Mouse (Mus musculus): ENCODE data around the gene Ccdc191. TPM values are rescaled to one million over a fixed set of nuclear protein-coding genes. Genes with fewer than 3 reads are reported as not detected.

Ccdc191 gene
- total and polyA plus RNA-seq, 3 experiments = 1.5 to 3.6 (median 2.7) TPM

DNA sequence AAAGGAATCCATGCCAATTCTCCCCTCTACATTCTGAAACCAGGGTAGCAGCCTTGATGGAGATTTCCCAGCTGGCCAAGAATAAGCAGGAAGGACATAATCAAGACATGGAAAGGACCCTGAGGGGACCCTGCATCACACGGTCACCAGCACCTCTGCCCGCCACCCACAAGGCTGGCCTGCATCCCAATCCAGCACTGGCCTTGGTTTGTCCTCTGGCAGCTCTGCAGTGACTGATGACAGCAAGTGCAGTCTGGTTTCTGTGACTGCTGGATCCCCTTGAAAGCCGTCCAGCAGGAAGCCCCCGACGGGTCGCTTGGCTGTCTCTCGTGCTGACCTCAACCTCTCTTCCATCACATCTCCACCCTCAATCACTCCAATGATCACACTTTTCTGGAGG lies 18.2 kb upstream of the Ccdc191 start:
- TF ChIP-seq CTCF (IDR thresholded peaks at IDR 0.05) = no peak
- no peak for TF ChIP-seq POLR2A (IDR thresholded peaks at IDR 0.05; ENCODE audit: insufficient read depth, low read depth, low read length)
- no peak for TF ChIP-seq EP300 (IDR thresholded peaks at IDR 0.05; ENCODE audit: insufficient read depth, low read depth, low read length)
- no peak overlapping the region for H3K27ac ChIP-seq

GRCm38 (mm10) chr16:43879769-43880168 lies 9.8 kb upstream of the Ccdc191 start:
- Histone ChIP-seq H3K79me2 (replicated peaks; ENCODE audit: control insufficient read depth, insufficient read depth, low read length) (no peaks in the 10 kb centered on the region), H3K4me3 (no peak overlapping the region), H3K27me3 (ENCODE audit: control insufficient read depth, insufficient read depth, low read length) (no peaks in the 10 kb centered on the region), H3K27ac (no peak overlapping the region), H3K4me1 (ENCODE audit: control insufficient read depth, insufficient read depth, low read length) (no peaks in the 10 kb centered on the region), H3K9ac (ENCODE audit: low read depth, low read length) (no peak overlapping the region), H3K36me3 (ENCODE audit: control insufficient read depth, insufficient read depth, low read length) (no peaks in the 10 kb centered on the region)
- no peak for DNase-seq
- TF ChIP-seq CTCF (IDR thresholded peaks at IDR 0.05) = no peak
- no peak for TF ChIP-seq EP300 (IDR thresholded peaks at IDR 0.05; ENCODE audit: insufficient read depth, low read depth, low read length)
- TF ChIP-seq POLR2A (IDR thresholded peaks at IDR 0.05; ENCODE audit: insufficient read depth, low read depth, low read length) = no peak
- 90% methylated on average over 6 of the region's 6 CpGs for WGBS
- intact Hi-C loops (cut with DNase I) = no loop called here

More for the DNA sequence above, 18.2 kb upstream of the Ccdc191 start:
- DNase-seq = peak; percentile 27 to 29
- no peaks in the 10 kb centered on the region for H3K4me1 ChIP-seq (ENCODE audit: control insufficient read depth, insufficient read depth, low read length)
- WGBS = 45% methylated on average over 7 of the region's 7 CpGs
- H3K36me3 ChIP-seq (ENCODE audit: control insufficient read depth, insufficient read depth, low read length) = peaks cover 2% of the 10 kb centered on the region; the same call in 1 of the 2 replicates
- no peaks in the 10 kb centered on the region for H3K79me2 ChIP-seq (replicated peaks; ENCODE audit: control insufficient read depth, insufficient read depth, low read length)
- H3K27me3 ChIP-seq (ENCODE audit: control insufficient read depth, insufficient read depth, low read length) = no peaks in the 10 kb centered on the region
- intact Hi-C loops (cut with DNase I) = no loop called here
- no peak overlapping the region for H3K4me3 ChIP-seq
- H3K9ac ChIP-seq (ENCODE audit: low read depth, low read length) = no peak overlapping the region

DNA sequence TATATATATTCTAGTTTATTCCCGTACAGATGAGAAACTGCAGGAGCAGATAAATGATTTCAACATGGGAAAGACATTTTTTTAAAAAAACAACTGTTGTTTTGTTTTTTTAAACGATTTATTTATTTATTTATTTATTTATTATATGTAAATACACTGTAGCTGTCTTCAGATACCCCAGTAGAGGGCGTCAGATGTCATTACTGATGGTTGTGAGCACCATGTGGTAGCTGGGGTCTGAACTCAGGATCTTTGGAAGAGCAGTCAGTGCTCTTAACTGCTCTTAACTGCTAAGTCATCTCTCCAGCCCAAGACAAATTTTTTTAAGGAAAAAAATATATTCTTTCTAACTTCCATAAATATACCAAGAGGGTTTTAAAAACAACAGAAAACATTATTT lies 8.0 kb upstream of the Ccdc191 start:
- Histone ChIP-seq H3K4me1 (ENCODE audit: control insufficient read depth, insufficient read depth, low read length) (no peaks in the 10 kb centered on the region), H3K36me3 (ENCODE audit: control insufficient read depth, insufficient read depth, low read length) (no peaks in the 10 kb centered on the region), H3K27ac (no peak overlapping the region), H3K9ac (ENCODE audit: low read depth, low read length) (no peak overlapping the region), H3K79me2 (replicated peaks; ENCODE audit: control insufficient read depth, insufficient read depth, low read length) (no peaks in the 10 kb centered on the region; the same call in 1 of the 2 replicates), H3K4me3 (no peak overlapping the region), H3K27me3 (ENCODE audit: control insufficient read depth, insufficient read depth, low read length) (no peaks in the 10 kb centered on the region)
- WGBS = 68% methylated on average over 3 of the region's 3 CpGs
- intact Hi-C loops (cut with DNase I) = no loop called here
- TF ChIP-seq POLR2A (IDR thresholded peaks at IDR 0.05; ENCODE audit: insufficient read depth, low read depth, low read length) (no peak), CTCF (IDR thresholded peaks at IDR 0.05) (peak; percentile 45)
- DNase-seq = no peak

GRCm38 (mm10) chr16:43882329-43882728 lies 7.3 kb upstream of the Ccdc191 start:
- Histone ChIP-seq H3K36me3 (ENCODE audit: control insufficient read depth, insufficient read depth, low read length) (no peaks in the 10 kb centered on the region), H3K9ac (ENCODE audit: low read depth, low read length) (no peak overlapping the region), H3K4me1 (ENCODE audit: control insufficient read depth, insufficient read depth, low read length) (no peaks in the 10 kb centered on the region), H3K27ac (no peak overlapping the region), H3K27me3 (ENCODE audit: control insufficient read depth, insufficient read depth, low read length) (no peaks in the 10 kb centered on the region), H3K79me2 (replicated peaks; ENCODE audit: control insufficient read depth, insufficient read depth, low read length) (no peaks in the 10 kb centered on the region; the same call in 1 of the 2 replicates), H3K4me3 (no peak overlapping the region)
- TF ChIP-seq EP300 (IDR thresholded peaks at IDR 0.05; ENCODE audit: insufficient read depth, low read depth, low read length) (no peak), CTCF (IDR thresholded peaks at IDR 0.05) (no peak), POLR2A (IDR thresholded peaks at IDR 0.05; ENCODE audit: insufficient read depth, low read depth, low read length) (no peak)
- WGBS = 95% methylated on average over 2 of the region's 2 CpGs
- intact Hi-C loops (cut with DNase I) = no loop called here
- DNase-seq = no peak

DNA sequence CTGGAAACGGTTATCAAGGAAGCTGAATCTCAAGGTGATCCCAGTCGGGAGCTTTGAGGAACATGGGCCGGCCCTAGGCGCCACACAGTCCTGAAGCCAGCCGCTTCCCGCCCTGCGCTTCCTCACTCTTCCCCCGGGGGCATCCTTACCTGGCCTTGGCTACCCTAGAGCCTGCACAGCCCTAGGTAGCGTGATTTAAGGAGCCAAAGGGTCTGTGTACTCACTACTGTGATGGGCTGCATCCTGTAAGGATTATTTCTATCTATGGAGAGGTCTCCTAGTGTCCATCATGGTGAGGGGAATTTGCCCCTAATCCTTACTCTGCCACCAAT lies 371 bp downstream of the Ccdc191 start:
- peak overlapping the region; percentile 87 for H3K9ac ChIP-seq (ENCODE audit: low read depth, low read length)
- peak overlapping the region; percentile 87 for H3K27ac ChIP-seq
- intact Hi-C loops (cut with DNase I) = loop anchor here (5.0 kb wide), 1 partner anchor 247 kb away; the partner anchor contains the start of genes Atp6v1a and Naa50
- WGBS = 0% methylated on average over 9 of the region's 9 CpGs
- peaks cover 4% of the 10 kb centered on the region; the same call in 1 of the 2 replicates for H3K36me3 ChIP-seq (ENCODE audit: control insufficient read depth, insufficient read depth, low read length)
- no peaks in the 10 kb centered on the region; the same call in none of the 2 replicates for H3K79me2 ChIP-seq (replicated peaks; ENCODE audit: control insufficient read depth, insufficient read depth, low read length)
- TF ChIP-seq POLR2A (IDR thresholded peaks at IDR 0.05; ENCODE audit: insufficient read depth, low read depth, low read length) (no peak), CTCF (IDR thresholded peaks at IDR 0.05) (peak; percentile 79)
- peak overlapping the region; percentile 86 for H3K4me3 ChIP-seq
- no peaks in the 10 kb centered on the region for H3K27me3 ChIP-seq (ENCODE audit: control insufficient read depth, insufficient read depth, low read length)
- H3K4me1 ChIP-seq (ENCODE audit: control insufficient read depth, insufficient read depth, low read length) = peaks cover 2% of the 10 kb centered on the region
- DNase-seq = no peak

DNA sequence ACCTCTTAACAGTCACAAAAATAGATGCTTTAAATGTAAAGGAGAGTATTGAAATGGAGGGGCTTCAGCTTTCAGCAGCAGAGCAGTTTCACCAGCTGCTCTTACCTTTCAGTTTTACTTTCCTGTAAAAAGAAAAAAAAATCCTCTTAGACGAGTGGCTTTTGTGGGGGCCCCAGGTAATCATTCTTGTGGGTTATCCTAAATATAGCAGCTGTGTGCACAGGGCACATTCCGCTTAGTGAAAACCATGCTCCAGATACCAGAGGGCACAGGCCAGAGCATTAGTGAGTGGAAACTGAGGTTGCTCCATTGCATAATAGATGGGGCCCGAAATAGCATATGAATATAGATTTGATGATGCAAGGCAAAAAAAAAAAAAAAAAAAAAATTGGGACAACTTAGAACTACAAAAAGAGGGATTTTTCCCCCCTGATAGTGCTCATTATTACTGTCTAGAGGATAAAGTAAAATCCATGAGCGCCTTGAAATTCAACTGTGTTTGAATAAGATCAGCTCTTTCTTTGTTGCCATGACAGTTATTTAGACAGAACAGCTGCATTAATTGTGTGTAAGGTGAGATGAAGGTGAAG lies 1.2 kb downstream of the Ccdc191 start:
- Histone ChIP-seq H3K4me3 (no peak overlapping the region), H3K36me3 (ENCODE audit: control insufficient read depth, insufficient read depth, low read length) (peaks cover 4% of the 10 kb centered on the region; the same call in 1 of the 2 replicates), H3K27ac (no peak overlapping the region), H3K27me3 (ENCODE audit: control insufficient read depth, insufficient read depth, low read length) (no peaks in the 10 kb centered on the region), H3K4me1 (ENCODE audit: control insufficient read depth, insufficient read depth, low read length) (peaks cover 2% of the 10 kb centered on the region), H3K9ac (ENCODE audit: low read depth, low read length) (no peak overlapping the region), H3K79me2 (replicated peaks; ENCODE audit: control insufficient read depth, insufficient read depth, low read length) (no peaks in the 10 kb centered on the region; the same call in 1 of the 2 replicates)
- no peak for DNase-seq
- TF ChIP-seq POLR2A (IDR thresholded peaks at IDR 0.05; ENCODE audit: insufficient read depth, low read depth, low read length) (no peak), CTCF (IDR thresholded peaks at IDR 0.05) (no peak), EP300 (IDR thresholded peaks at IDR 0.05; ENCODE audit: insufficient read depth, low read depth, low read length) (no peak)
- intact Hi-C loops (cut with DNase I) = loop anchor here (5.0 kb wide), 1 partner anchor 246 kb away; the partner anchor contains the start of genes Atp6v1a and Naa50
- 74% methylated on average over 4 of the region's 4 CpGs for WGBS
